Mouse (Mus musculus): ENCODE measurements around the gene Farp1.

Farp1 gene

DNA sequence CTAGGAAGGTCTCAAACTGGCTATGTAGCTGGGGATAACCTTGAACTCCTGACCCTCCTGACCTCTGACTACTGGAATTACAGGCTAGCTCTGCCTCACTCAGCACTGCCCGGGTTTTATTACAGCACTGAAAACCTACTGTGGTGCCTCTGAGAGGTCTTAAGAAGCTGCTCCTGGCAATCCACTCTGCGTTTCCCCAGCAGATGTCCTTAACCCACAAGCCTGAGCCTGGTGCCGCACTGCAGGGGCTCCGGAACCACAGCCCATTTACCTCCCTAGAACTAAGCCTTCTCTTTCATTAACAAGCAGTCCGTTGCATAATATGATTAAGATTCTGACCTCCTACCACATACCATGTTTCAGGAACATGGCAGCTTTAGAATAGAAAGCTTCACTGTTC lies 281.1 kb downstream of the Farp1 start:
- no peak for DNase-seq (ENCODE audit: low read depth)

GRCm38 (mm10) chr14:121316631-121317311 lies 281.8 kb downstream of the Farp1 start:
- no peak for DNase-seq (ENCODE audit: low read depth)

- DNase-seq (ENCODE audit: low read depth): no peak
Measured at GRCm38 (mm10) chr14:121317312-121317671, 282.3 kb downstream of the Farp1 start.

- DNase-seq (ENCODE audit: low read depth): no peak
Measured at GRCm38 (mm10) chr14:121318382-121318781, 283.4 kb downstream of the Farp1 start.

- no peak for DNase-seq (ENCODE audit: low read depth)
Measured at GRCm38 (mm10) chr14:121322150-121322549, 287.1 kb downstream of the Farp1 start.

- DNase-seq (ENCODE audit: low read depth): no peak
Measured at GRCm38 (mm10) chr14:121322641-121323040, 287.6 kb downstream of the Farp1 start.

GRCm38 (mm10) chr14:121324521-121325330 lies 289.7 kb downstream of the Farp1 start:
- DNase-seq (ENCODE audit: low read depth): peak; percentile 80

DNA sequence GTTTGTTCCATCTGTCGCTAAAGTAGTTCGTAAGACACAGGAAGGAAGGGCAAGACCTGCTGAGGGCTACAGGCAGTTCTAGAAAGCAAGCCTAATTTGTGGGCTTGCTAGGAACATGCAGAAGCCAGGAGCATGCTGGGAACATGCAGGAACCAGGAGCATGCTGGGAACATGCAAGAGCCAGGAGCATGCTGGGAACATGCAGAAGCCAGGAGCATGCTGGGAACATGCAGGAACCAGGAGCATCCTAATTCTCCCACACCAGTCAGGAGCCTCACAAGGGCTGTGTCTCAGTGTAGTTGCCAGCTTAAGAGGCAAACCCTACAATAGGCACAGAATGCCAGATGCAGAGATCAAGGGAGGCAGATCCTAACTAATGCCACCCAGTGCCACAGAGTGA lies 291.4 kb downstream of the Farp1 start:
- peak; percentile 37 for DNase-seq (ENCODE audit: low read depth)

- DNase-seq (ENCODE audit: low read depth): no peak
Measured at GRCm38 (mm10) chr14:121328878-121329277, 293.9 kb downstream of the Farp1 start.

GRCm38 (mm10) chr14:121329401-121330089 lies 294.5 kb downstream of the Farp1 start:
- DNase-seq (ENCODE audit: low read depth): no peak

DNA sequence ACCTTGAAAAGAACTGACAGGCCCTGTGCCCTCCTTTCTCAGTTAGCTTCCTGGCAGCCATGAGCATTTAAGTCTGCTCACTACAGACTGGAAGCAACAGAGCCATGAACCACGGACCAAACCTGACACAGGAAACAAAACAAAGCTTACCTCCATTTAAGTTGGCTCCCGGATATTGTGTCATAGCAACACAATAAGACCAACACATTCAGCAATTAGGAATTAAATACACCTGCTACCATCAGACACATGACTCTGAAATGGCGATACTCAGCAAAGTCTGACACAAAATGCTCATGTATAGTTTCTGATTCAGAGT lies 295.0 kb downstream of the Farp1 start:
- peak; percentile 53 for DNase-seq (ENCODE audit: low read depth)

Measured in naive thymus-derived CD4-positive, alpha-beta T cell, adult 2 months (primary cell).